Mouse (Mus musculus): ENCODE results near the gene Klf11. TPM values are rescaled to one million over a fixed set of nuclear protein-coding genes. Genes with fewer than 3 reads are reported as not detected.

The Klf11 gene
- total and polyA plus RNA-seq, 3 experiments = 7.8 to 13.5 (median 8.8) TPM

DNA sequence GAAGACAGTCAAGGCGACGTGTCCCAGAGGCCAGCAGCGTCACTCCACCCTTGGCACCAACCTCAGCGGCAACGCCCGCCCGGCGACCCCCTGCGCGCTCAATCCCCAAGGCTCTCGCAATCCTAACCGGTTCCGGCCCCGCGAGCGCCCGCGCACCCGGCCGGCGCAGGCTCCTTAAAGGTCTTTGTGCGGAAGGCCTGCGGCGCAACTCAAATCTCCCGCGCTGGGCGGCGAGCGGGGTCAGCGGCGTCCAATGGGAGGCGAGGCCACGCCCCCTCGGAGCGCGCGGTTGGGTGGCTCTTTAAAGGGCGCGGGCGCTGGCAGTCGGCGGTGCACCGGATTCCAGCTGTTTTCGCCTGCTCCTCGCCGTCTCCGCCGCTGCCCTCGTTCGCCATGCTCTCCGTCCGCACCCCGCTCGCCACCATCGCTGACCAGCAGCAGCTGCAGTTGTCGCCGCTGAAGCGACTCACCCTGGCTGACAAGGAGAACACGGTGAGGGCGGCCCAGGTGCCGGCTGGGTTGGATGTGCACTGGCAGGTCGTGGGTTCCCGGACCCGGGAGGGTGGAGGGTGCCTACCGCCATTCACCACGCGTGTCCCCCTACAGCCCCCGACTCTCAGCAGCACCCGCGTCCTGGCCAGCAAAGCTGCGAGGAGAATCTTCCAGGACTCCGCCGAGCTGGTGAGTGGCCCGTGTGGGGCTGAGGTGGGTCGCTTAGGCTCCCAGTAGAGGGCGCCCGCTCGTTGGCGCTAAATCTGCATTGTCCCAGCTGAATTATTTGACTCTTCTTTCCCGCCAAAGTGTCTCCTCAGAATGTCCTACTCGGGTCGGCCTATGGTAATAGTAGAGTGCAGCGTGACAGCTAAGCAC is 57.1 kb downstream of the Klf11 start, which contains the start of gene Rrm2:
Rrm2 (plus strand) TSS at position 288 of the 870 bp plus-strand sequence.
- H3K4me1 ChIP-seq (ENCODE audit: control insufficient read depth, insufficient read depth, low read length) = peaks cover 7% of the 10 kb centered on the region
- H3K36me3 ChIP-seq (ENCODE audit: control insufficient read depth, insufficient read depth, low read length) = no peaks in the 10 kb centered on the region
- peak within 1 kb of the TSS; percentile 50 for H3K4me3 ChIP-seq
- under 1% methylated on average over 83 of the region's 83 CpGs for WGBS
- no peaks in the 10 kb centered on the region for H3K27me3 ChIP-seq (ENCODE audit: control insufficient read depth, insufficient read depth, low read length)
- peak; percentile 95 to 96 for DNase-seq
- intact Hi-C loops (cut with DNase I) = loop anchor here (2.0 kb wide), 1 partner anchor 123 kb away; the partner anchor contains the start of gene Mboat2
- H3K79me2 ChIP-seq (replicated peaks; ENCODE audit: control insufficient read depth, insufficient read depth, low read length) = no peaks in the 10 kb centered on the region
- H3K27ac ChIP-seq = peak within 1 kb of the TSS; percentile 74
- peak within 1 kb of the TSS; percentile 87 for H3K9ac ChIP-seq (ENCODE audit: low read depth, low read length)
- TF ChIP-seq CTCF (IDR thresholded peaks at IDR 0.05) = peak; percentile 90
- no peak for TF ChIP-seq EP300 (IDR thresholded peaks at IDR 0.05; ENCODE audit: insufficient read depth, low read depth, low read length)

DNA sequence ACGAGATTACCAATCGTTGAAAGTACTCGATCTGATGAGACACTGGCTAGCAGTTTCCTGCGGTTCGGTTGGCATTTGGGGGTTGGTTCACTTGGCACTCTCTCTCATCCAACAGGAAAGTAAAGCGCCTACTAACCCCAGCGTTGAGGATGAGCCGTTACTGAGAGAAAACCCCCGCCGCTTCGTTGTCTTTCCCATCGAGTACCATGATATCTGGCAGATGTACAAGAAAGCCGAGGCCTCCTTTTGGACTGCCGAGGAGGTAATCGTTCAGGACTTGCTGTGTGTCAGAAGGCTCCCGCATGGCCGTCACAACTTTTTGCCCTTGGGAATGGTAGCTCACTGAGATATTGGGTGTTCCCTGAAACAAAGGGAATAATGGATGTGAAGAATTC is 57.7 kb downstream of the Klf11 start:
- DNase-seq = no peak
- intact Hi-C loops (cut with DNase I) = loop anchor here (2.0 kb wide), 1 partner anchor 122 kb away; the partner anchor contains the start of gene Mboat2
- no peak overlapping the region for H3K27ac ChIP-seq

DNA sequence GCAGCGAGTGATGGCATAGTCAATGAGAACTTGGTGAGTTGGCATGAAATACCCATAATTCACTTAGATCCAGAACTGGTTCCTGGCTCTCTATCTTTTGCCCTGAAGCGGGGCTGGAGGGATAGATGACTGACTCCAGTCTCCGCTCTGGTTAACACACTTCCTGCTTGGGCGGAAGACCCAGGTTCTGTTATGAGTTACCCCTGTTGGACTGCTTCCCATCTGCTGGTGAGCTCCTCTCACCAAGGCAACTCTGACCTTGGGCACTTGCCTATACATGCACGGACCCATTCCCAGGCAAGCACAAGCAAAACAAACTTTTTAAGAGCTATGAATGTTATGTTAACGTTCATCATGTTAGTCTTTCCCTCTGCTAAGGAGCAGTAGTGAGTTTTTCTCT is 58.3 kb downstream of the Klf11 start:
- H3K9ac ChIP-seq (ENCODE audit: low read depth, low read length) = no peak overlapping the region
- peaks cover 7% of the 10 kb centered on the region for H3K4me1 ChIP-seq (ENCODE audit: control insufficient read depth, insufficient read depth, low read length)
- H3K4me3 ChIP-seq = no peak overlapping the region
- H3K27ac ChIP-seq = no peak overlapping the region
- DNase-seq = no peak
- no peaks in the 10 kb centered on the region for H3K27me3 ChIP-seq (ENCODE audit: control insufficient read depth, insufficient read depth, low read length)
- no peaks in the 10 kb centered on the region for H3K79me2 ChIP-seq (replicated peaks; ENCODE audit: control insufficient read depth, insufficient read depth, low read length)
- H3K36me3 ChIP-seq (ENCODE audit: control insufficient read depth, insufficient read depth, low read length) = no peaks in the 10 kb centered on the region; the same call in 1 of the 2 replicates
- WGBS = 51% methylated on average over 6 of the region's 6 CpGs
- intact Hi-C loops (cut with DNase I) = loop anchor here (2.0 kb wide), 1 partner anchor 121 kb away; the partner anchor contains the start of gene Mboat2
- TF ChIP-seq EP300 (IDR thresholded peaks at IDR 0.05; ENCODE audit: insufficient read depth, low read depth, low read length) (no peak), CTCF (IDR thresholded peaks at IDR 0.05) (no peak), POLR2A (IDR thresholded peaks at IDR 0.05; ENCODE audit: insufficient read depth, low read depth, low read length) (no peak)

More for the DNA sequence above, 57.7 kb downstream of the Klf11 start:
- 3% methylated on average over 17 of the region's 17 CpGs for WGBS
- H3K9ac ChIP-seq (ENCODE audit: low read depth, low read length) = 0 out of 2 replicates have a peak overlapping the region, but pooled peaks have one; percentile 47
- no peaks in the 10 kb centered on the region for H3K36me3 ChIP-seq (ENCODE audit: control insufficient read depth, insufficient read depth, low read length)
- no peaks in the 10 kb centered on the region for H3K27me3 ChIP-seq (ENCODE audit: control insufficient read depth, insufficient read depth, low read length)
- TF ChIP-seq POLR2A (IDR thresholded peaks at IDR 0.05; ENCODE audit: insufficient read depth, low read depth, low read length) (no peak), CTCF (IDR thresholded peaks at IDR 0.05) (no peak), EP300 (IDR thresholded peaks at IDR 0.05; ENCODE audit: insufficient read depth, low read depth, low read length) (no peak)
- no peaks in the 10 kb centered on the region for H3K79me2 ChIP-seq (replicated peaks; ENCODE audit: control insufficient read depth, insufficient read depth, low read length)
- H3K4me1 ChIP-seq (ENCODE audit: control insufficient read depth, insufficient read depth, low read length) = peaks cover 7% of the 10 kb centered on the region
- H3K4me3 ChIP-seq = peak overlapping the region; percentile 50

DNA sequence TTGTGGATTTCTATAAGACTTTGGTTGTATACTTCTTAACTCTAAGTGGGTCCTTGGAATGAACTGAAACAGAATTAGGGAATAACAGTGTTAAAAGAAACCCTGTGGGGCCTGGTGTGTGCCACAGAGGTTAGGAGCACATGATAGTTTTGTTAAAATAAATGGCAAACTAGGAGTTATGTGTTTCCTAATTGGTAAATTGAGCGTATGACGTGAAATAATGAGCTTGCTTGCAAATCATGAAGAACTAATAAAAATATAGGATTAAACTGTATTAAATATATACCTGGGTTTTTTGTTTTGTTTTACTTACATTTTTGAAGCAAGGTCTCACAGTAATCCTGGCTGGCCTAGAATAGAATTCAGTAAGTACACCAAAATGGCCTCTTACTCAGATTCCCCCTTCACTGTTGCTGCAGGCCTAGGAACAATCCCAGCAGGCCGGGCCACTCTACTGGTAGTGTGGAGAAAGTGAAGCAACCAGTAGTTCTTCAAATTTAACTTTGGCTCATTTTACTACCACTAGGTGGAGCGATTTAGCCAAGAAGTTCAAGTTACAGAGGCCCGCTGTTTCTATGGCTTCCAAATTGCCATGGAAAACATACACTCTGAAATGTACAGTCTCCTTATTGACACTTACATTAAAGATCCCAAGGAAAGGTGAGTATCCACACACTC is 58.9 kb downstream of the Klf11 start:
- TF ChIP-seq EP300 (IDR thresholded peaks at IDR 0.05; ENCODE audit: insufficient read depth, low read depth, low read length) (no peak), CTCF (IDR thresholded peaks at IDR 0.05) (peak; percentile 79)
- Histone ChIP-seq H3K4me3 (no peak overlapping the region), H3K27ac (no peak overlapping the region), H3K4me1 (ENCODE audit: control insufficient read depth, insufficient read depth, low read length) (peaks cover 8% of the 10 kb centered on the region), H3K27me3 (ENCODE audit: control insufficient read depth, insufficient read depth, low read length) (no peaks in the 10 kb centered on the region), H3K79me2 (replicated peaks; ENCODE audit: control insufficient read depth, insufficient read depth, low read length) (no peaks in the 10 kb centered on the region), H3K36me3 (ENCODE audit: control insufficient read depth, insufficient read depth, low read length) (no peaks in the 10 kb centered on the region; the same call in 1 of the 2 replicates), H3K9ac (ENCODE audit: low read depth, low read length) (no peak overlapping the region)
- intact Hi-C loops (cut with DNase I) = loop anchor here (1.0 to 5.0 kb wide), 3 partner anchors 37 to 242 kb away; partner anchors contain the start of gene Mboat2
- 33% methylated on average over 5 of the region's 5 CpGs for WGBS
- peak; percentile 26 to 43 for DNase-seq

DNA sequence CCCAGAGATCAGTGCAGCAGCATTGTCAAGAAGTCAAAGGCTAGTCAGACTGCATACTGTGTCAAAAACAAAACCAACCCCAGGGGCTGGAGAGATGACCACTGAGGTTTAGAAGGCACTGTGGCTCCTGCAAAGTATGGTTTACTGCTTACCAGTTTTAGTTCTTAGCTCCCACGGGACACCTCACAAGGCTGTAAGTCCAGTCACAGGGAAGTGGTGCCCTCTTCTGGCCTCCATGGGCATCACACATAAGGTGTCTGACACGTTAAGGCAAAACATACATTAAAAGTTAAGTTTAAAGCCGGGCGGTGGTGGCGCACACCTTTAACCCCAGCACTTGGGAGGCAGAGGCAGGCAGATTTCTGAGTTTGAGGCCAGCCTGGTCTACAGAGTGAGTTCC is 59.6 kb downstream of the Klf11 start:
- H3K27ac ChIP-seq = no peak overlapping the region
- H3K9ac ChIP-seq (ENCODE audit: low read depth, low read length) = no peak overlapping the region
- no peak overlapping the region for H3K4me3 ChIP-seq
- 61% methylated on average over 5 of the region's 5 CpGs for WGBS
- DNase-seq = no peak
- peak; percentile 50 for TF ChIP-seq CTCF (IDR thresholded peaks at IDR 0.05)
- TF ChIP-seq POLR2A (IDR thresholded peaks at IDR 0.05; ENCODE audit: insufficient read depth, low read depth, low read length) = no peak
- H3K79me2 ChIP-seq (replicated peaks; ENCODE audit: control insufficient read depth, insufficient read depth, low read length) = no peaks in the 10 kb centered on the region
- H3K27me3 ChIP-seq (ENCODE audit: control insufficient read depth, insufficient read depth, low read length) = no peaks in the 10 kb centered on the region
- intact Hi-C loops (cut with DNase I) = loop anchor here (1.0 to 5.0 kb wide), 2 partner anchors 37 to 242 kb away; no protein-coding TSS in a partner anchor
- H3K4me1 ChIP-seq (ENCODE audit: control insufficient read depth, insufficient read depth, low read length) = peaks cover 8% of the 10 kb centered on the region
- no peaks in the 10 kb centered on the region; the same call in 1 of the 2 replicates for H3K36me3 ChIP-seq (ENCODE audit: control insufficient read depth, insufficient read depth, low read length)

Other genes starting within 250 kb of the Klf11 start
- 10 to 100 TPM in 1 of 2 experiments, 1 to 10 TPM in 1; 9.8 to 10.8 TPM for gene Taf1b, start 152.9 kb upstream of the Klf11 start, total RNA-seq (2021)
- gene Taf1b, start 152.9 kb upstream of the Klf11 start, polyA plus RNA-seq (2012; rRNA removed) = 6.4 and 9.8 TPM in 2 replicates
- gene Grhl1, start 79.0 kb upstream of the Klf11 start, total RNA-seq (2021) = under 1 TPM; 0.43 to 0.73 TPM
- 0.39 and 0.47 TPM in 2 replicates for gene Grhl1, start 79.0 kb upstream of the Klf11 start, polyA plus RNA-seq (2012; rRNA removed)
- gene Cys1, start 30.5 kb downstream of the Klf11 start, total RNA-seq (2021) = 1 to 10 TPM; 3.3 to 4.0 TPM
- 5.6 and 7.4 TPM in 2 replicates for gene Cys1, start 30.5 kb downstream of the Klf11 start, polyA plus RNA-seq (2012; rRNA removed)
- gene Rrm2, start 57.0 kb downstream of the Klf11 start, total RNA-seq (2021) = 1 to 10 TPM; 1.8 to 2.1 TPM
- 0.82 and 1.7 TPM in 2 replicates for gene Rrm2, start 57.0 kb downstream of the Klf11 start, polyA plus RNA-seq (2012; rRNA removed)
- 10 to 100 TPM in 1 of 2 experiments, 1 to 10 TPM in 1; 8.4 to 12.3 TPM for gene Mboat2, start 179.6 kb downstream of the Klf11 start, total RNA-seq (2021)
- 3.8 and 16.8 TPM in 2 replicates for gene Mboat2, start 179.6 kb downstream of the Klf11 start, polyA plus RNA-seq (2012; rRNA removed)

Data from heart, adult 2 months (tissue).